Mouse (Mus musculus) heart, postnatal 0 days (tissue): Measurements from ENCODE around the gene Grid1.

Experiments
- CTCF ChIP-seq: IDR thresholded peaks from 2 replicates; pipeline ENCODE4 v1.5.1; 2016; ENCODE audit warnings: antibody characterized with exemption, control low read depth, low read depth
- EP300 ChIP-seq: IDR thresholded peaks from 2 replicates; pipeline ENCODE4 v1.6.1; 2016; ENCODE audit warnings: antibody characterized with exemption, low read depth

GRCm38 (mm10) chr14:34818387-34818980, 1.4 kb upstream of the Grid1 start:
- no peak for TF ChIP-seq CTCF
- TF ChIP-seq EP300: no peak
